Mouse (Mus musculus): ENCODE results near the gene Lmcd1. TPM values are rescaled to one million over a fixed set of nuclear protein-coding genes. Genes with fewer than 3 reads are reported as not detected.

Gene Lmcd1
- polyA plus RNA-seq, 1 experiment from 2014 or later: 17.5 TPM

GRCm38 (mm10) chr6:112266631-112267030 is 6.9 kb upstream of the Lmcd1 start:
- no peak overlapping the region for H3K4me3 ChIP-seq (replicated peaks)
- H3K27me3 ChIP-seq: no peaks in the 10 kb centered on the region
- peak; percentile 37; the same call in 1 of the 2 replicates for ATAC-seq
- no peak overlapping the region for H3K9ac ChIP-seq (replicated peaks)
- no peaks in the 10 kb centered on the region for H3K4me1 ChIP-seq (replicated peaks)
- no peaks in the 10 kb centered on the region for H3K36me3 ChIP-seq
- H3K4me2 ChIP-seq (replicated peaks): no peak overlapping the region
- H3K9me3 ChIP-seq: no peaks in the 10 kb centered on the region
- WGBS: 24% methylated on average over 1 of the region's 1 CpGs
- H3K27ac ChIP-seq: no peak overlapping the region

GRCm38 (mm10) chr6:112267661-112268357 is 5.7 kb upstream of the Lmcd1 start:
- Histone ChIP-seq H3K27ac (no peak overlapping the region), H3K4me3 (replicated peaks) (no peak overlapping the region), H3K36me3 (no peaks in the 10 kb centered on the region), H3K4me2 (replicated peaks) (no peak overlapping the region), H3K9ac (replicated peaks) (no peak overlapping the region), H3K9me3 (no peaks in the 10 kb centered on the region), H3K27me3 (no peaks in the 10 kb centered on the region), H3K4me1 (replicated peaks) (no peaks in the 10 kb centered on the region)
- no peak for ATAC-seq
- 85% methylated on average over 6 of the region's 6 CpGs for WGBS

GRCm38 (mm10) chr6:112274261-112275055 is 900 bp downstream of the Lmcd1 start:
- Histone ChIP-seq H3K9me3 (no peaks in the 10 kb centered on the region), H3K4me1 (replicated peaks) (peaks cover 24% of the 10 kb centered on the region), H3K27me3 (0 out of 2 replicates have a peak, but pooled peaks cover 5% of the 10 kb centered on the region), H3K4me2 (replicated peaks) (peak overlapping the region; percentile 59), H3K4me3 (replicated peaks) (peak overlapping the region; percentile 34), H3K27ac (peak overlapping the region; percentile 63), H3K36me3 (no peaks in the 10 kb centered on the region), H3K9ac (replicated peaks) (no peak overlapping the region)
- ATAC-seq: peak; percentile 87
- 31% methylated on average over 9 of the region's 9 CpGs for WGBS

- Histone ChIP-seq H3K9me3 (no peaks in the 10 kb centered on the region), H3K4me2 (replicated peaks) (no peak overlapping the region), H3K27ac (no peak overlapping the region), H3K36me3 (no peaks in the 10 kb centered on the region), H3K4me1 (replicated peaks) (peaks cover 24% of the 10 kb centered on the region), H3K27me3 (0 out of 2 replicates have a peak, but pooled peaks cover 5% of the 10 kb centered on the region), H3K4me3 (replicated peaks) (no peak overlapping the region), H3K9ac (replicated peaks) (no peak overlapping the region)
- no peak for ATAC-seq
- WGBS: 83% methylated on average over 6 of the region's 6 CpGs
Measured at GRCm38 (mm10) chr6:112275731-112276245, 2.2 kb downstream of the Lmcd1 start.

- H3K27me3 ChIP-seq: 0 out of 2 replicates have a peak, but pooled peaks cover 5% of the 10 kb centered on the region
- no peak for ATAC-seq
- H3K9ac ChIP-seq (replicated peaks): no peak overlapping the region
- peaks cover 17% of the 10 kb centered on the region for H3K4me1 ChIP-seq (replicated peaks)
- WGBS: 90% methylated on average over 1 of the region's 1 CpGs
- H3K36me3 ChIP-seq: no peaks in the 10 kb centered on the region
- H3K9me3 ChIP-seq: no peaks in the 10 kb centered on the region
- H3K4me3 ChIP-seq (replicated peaks): no peak overlapping the region
- no peak overlapping the region for H3K27ac ChIP-seq
- no peak overlapping the region for H3K4me2 ChIP-seq (replicated peaks)
Measured at GRCm38 (mm10) chr6:112278805-112279204, 5.2 kb downstream of the Lmcd1 start.

- Histone ChIP-seq H3K36me3 (no peaks in the 10 kb centered on the region), H3K4me2 (replicated peaks) (no peak overlapping the region), H3K4me3 (replicated peaks) (no peak overlapping the region), H3K4me1 (replicated peaks) (peaks cover 3% of the 10 kb centered on the region), H3K9me3 (no peaks in the 10 kb centered on the region), H3K9ac (replicated peaks) (no peak overlapping the region), H3K27me3 (0 out of 2 replicates have a peak, but pooled peaks cover 3% of the 10 kb centered on the region), H3K27ac (no peak overlapping the region)
- ATAC-seq: no peak
- WGBS: 96% methylated on average over 2 of the region's 2 CpGs
Measured at GRCm38 (mm10) chr6:112280161-112280560, 6.6 kb downstream of the Lmcd1 start.

GRCm38 (mm10) chr6:112280945-112281344 is 7.4 kb downstream of the Lmcd1 start:
- Histone ChIP-seq H3K36me3 (no peaks in the 10 kb centered on the region), H3K4me2 (replicated peaks) (no peak overlapping the region), H3K4me3 (replicated peaks) (no peak overlapping the region), H3K9ac (replicated peaks) (no peak overlapping the region), H3K27ac (no peak overlapping the region), H3K27me3 (no peaks in the 10 kb centered on the region), H3K4me1 (replicated peaks) (no peaks in the 10 kb centered on the region), H3K9me3 (no peaks in the 10 kb centered on the region)
- no peak for ATAC-seq
- WGBS: 73% methylated on average over 3 of the region's 3 CpGs

GRCm38 (mm10) chr6:112281935-112282334 is 8.4 kb downstream of the Lmcd1 start:
- H3K36me3 ChIP-seq: no peaks in the 10 kb centered on the region
- no peaks in the 10 kb centered on the region for H3K4me1 ChIP-seq (replicated peaks)
- no peak for ATAC-seq
- H3K27ac ChIP-seq: no peak overlapping the region
- no peak overlapping the region for H3K4me3 ChIP-seq (replicated peaks)
- H3K27me3 ChIP-seq: no peaks in the 10 kb centered on the region
- WGBS: 91% methylated on average over 2 of the region's 2 CpGs
- no peak overlapping the region for H3K4me2 ChIP-seq (replicated peaks)
- no peak overlapping the region for H3K9ac ChIP-seq (replicated peaks)
- H3K9me3 ChIP-seq: no peaks in the 10 kb centered on the region

- Histone ChIP-seq H3K4me2 (replicated peaks) (no peak overlapping the region), H3K27me3 (no peaks in the 10 kb centered on the region), H3K9ac (replicated peaks) (no peak overlapping the region), H3K36me3 (no peaks in the 10 kb centered on the region), H3K4me3 (replicated peaks) (no peak overlapping the region), H3K27ac (no peak overlapping the region), H3K4me1 (replicated peaks) (no peaks in the 10 kb centered on the region), H3K9me3 (no peaks in the 10 kb centered on the region)
- no peak for ATAC-seq
- WGBS: 83% methylated on average over 2 of the region's 2 CpGs
Measured at GRCm38 (mm10) chr6:112284087-112284486, 10.5 kb downstream of the Lmcd1 start.

- Histone ChIP-seq H3K9ac (replicated peaks) (no peak overlapping the region), H3K27me3 (no peaks in the 10 kb centered on the region), H3K9me3 (no peaks in the 10 kb centered on the region), H3K36me3 (no peaks in the 10 kb centered on the region), H3K4me1 (replicated peaks) (no peaks in the 10 kb centered on the region), H3K4me2 (replicated peaks) (no peak overlapping the region), H3K4me3 (replicated peaks) (no peak overlapping the region), H3K27ac (no peak overlapping the region)
- WGBS: 92% methylated on average over 9 of the region's 9 CpGs
- ATAC-seq: no peak
Measured at GRCm38 (mm10) chr6:112287671-112288070, 14.1 kb downstream of the Lmcd1 start.

- Histone ChIP-seq H3K4me3 (replicated peaks) (no peak overlapping the region), H3K9ac (replicated peaks) (no peak overlapping the region), H3K4me1 (replicated peaks) (no peaks in the 10 kb centered on the region), H3K27ac (no peak overlapping the region), H3K4me2 (replicated peaks) (no peak overlapping the region), H3K9me3 (no peaks in the 10 kb centered on the region), H3K36me3 (no peaks in the 10 kb centered on the region), H3K27me3 (no peaks in the 10 kb centered on the region)
- ATAC-seq: no peak
- 89% methylated on average over 3 of the region's 3 CpGs for WGBS
Measured at GRCm38 (mm10) chr6:112288271-112288670, 14.7 kb downstream of the Lmcd1 start.

GRCm38 (mm10) chr6:112291146-112291545 is 17.6 kb downstream of the Lmcd1 start:
- 86% methylated on average over 4 of the region's 4 CpGs for WGBS
- ATAC-seq: no peak
- H3K27me3 ChIP-seq: no peaks in the 10 kb centered on the region

More at GRCm38 (mm10) chr6:112291146-112291545, 17.6 kb downstream of the Lmcd1 start:
- no peaks in the 10 kb centered on the region for H3K4me1 ChIP-seq (replicated peaks)
- no peak overlapping the region for H3K9ac ChIP-seq (replicated peaks)
- H3K4me3 ChIP-seq (replicated peaks): no peak overlapping the region
- H3K27ac ChIP-seq: no peak overlapping the region
- H3K4me2 ChIP-seq (replicated peaks): no peak overlapping the region
- H3K9me3 ChIP-seq: no peaks in the 10 kb centered on the region
- H3K36me3 ChIP-seq: no peaks in the 10 kb centered on the region
